Mouse (Mus musculus): Measurements from ENCODE around the gene Arhgef2. TPM values are rescaled to one million over a fixed set of nuclear protein-coding genes. Genes with fewer than 3 reads are reported as not detected.

Gene Arhgef2
- polyA plus RNA-seq, 1 experiment: 361 TPM

DNA sequence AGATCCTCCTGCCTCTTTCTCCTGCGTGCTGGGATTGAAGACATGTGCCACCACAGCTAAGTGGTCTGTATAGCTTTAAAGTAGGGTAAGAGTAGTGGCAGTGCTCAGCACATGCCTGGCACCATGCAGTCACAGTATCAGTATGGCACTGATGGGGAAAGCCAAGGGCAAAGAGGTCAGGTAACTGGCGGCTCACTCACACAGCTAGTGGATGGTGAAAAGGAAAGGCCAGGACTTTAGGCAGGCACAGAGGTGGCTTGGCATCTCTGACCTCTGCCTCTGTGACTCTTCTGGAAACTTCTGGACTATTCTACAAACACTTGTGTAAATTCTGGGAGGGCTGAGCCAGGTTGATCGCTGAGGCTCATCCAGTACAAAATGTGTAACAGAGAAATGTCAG lies 39.6 kb upstream of the Arhgef2 start:
- no peaks in the 10 kb centered on the region for H3K79me2 ChIP-seq (ENCODE audit: control insufficient read depth, insufficient read depth)
- no peak overlapping the region for H3K4me2 ChIP-seq (ENCODE audit: low read depth)
- H3K27me3 ChIP-seq (ENCODE audit: control insufficient read depth, insufficient read depth, insufficient read length): no peaks in the 10 kb centered on the region
- no peak overlapping the region for H3ac ChIP-seq (ENCODE audit: control insufficient read depth, insufficient read length)
- peaks cover 36% of the 10 kb centered on the region for H3K36me3 ChIP-seq (ENCODE audit: control insufficient read depth, insufficient read depth)
- TF ChIP-seq REST (IDR thresholded peaks at IDR 0.05; ENCODE audit: insufficient read depth, insufficient read length) (no peak), E2F4 (IDR thresholded peaks at IDR 0.05; ENCODE audit: insufficient read depth) (no peak), POLR2AphosphoS2 (IDR thresholded peaks at IDR 0.05; ENCODE audit: insufficient read length, low read depth) (no peak), POLR2A (IDR thresholded peaks at IDR 0.05; ENCODE audit: insufficient read length, low read depth) (no peak), SRF (IDR thresholded peaks at IDR 0.05; ENCODE audit: control insufficient read depth, insufficient read length, low read depth) (no peak), CEBPB (IDR thresholded peaks at IDR 0.05; ENCODE audit: insufficient read depth, poor library complexity, severe bottlenecking) (no peak), USF1 (IDR thresholded peaks at IDR 0.05; ENCODE audit: low read depth) (no peak), MYOG (IDR thresholded peaks at IDR 0.05; ENCODE audit: control insufficient read depth in 1 of 3, insufficient read depth in 1 of 3, insufficient read length in 2 of 3, low read depth in 2 of 3) (no peak), TCF12 (IDR thresholded peaks at IDR 0.05; ENCODE audit: insufficient read depth, poor library complexity, severe bottlenecking) (no peak), MYOD1 (IDR thresholded peaks at IDR 0.05; ENCODE audit: control insufficient read depth in 1 of 3, insufficient read length in 2 of 3, low read depth in 2 of 3) (no peak), MAX (IDR thresholded peaks at IDR 0.05; ENCODE audit: low read depth) (no peak), TCF3 (IDR thresholded peaks at IDR 0.05; ENCODE audit: insufficient read length, low read depth) (no peak)
- no peak overlapping the region for H3K4me3 ChIP-seq

DNA sequence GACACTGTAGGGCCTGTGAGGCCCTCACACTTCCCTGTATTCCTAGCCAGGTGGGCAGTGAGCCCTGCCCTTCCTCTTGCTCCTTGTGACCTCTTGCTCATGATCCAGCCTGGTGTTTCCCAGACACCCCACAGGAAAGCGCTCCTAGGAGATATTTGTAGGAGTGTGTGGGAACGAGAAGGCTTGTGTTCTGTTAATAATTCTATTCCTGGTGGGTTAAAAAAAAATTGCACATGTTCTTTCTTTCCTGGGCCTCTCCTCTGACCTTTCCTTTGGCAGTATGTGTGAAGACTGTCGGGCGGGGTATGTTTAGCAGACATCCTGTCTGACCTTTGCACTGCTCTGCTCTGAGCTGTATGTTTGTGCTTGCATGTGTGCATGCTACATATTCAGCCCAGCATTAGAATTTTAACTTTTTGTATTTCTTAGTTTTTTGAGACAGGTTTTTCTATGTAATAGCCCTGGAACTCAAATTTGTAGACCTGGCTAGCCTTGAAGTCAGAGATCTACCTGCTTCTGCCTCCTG lies 39.2 kb upstream of the Arhgef2 start:
- TF ChIP-seq E2F4 (IDR thresholded peaks at IDR 0.05; ENCODE audit: insufficient read depth) (no peak), USF1 (IDR thresholded peaks at IDR 0.05; ENCODE audit: low read depth) (no peak), CEBPB (IDR thresholded peaks at IDR 0.05; ENCODE audit: insufficient read depth, poor library complexity, severe bottlenecking) (no peak), MAX (IDR thresholded peaks at IDR 0.05; ENCODE audit: low read depth) (no peak)
- Histone ChIP-seq H3ac (ENCODE audit: control insufficient read depth, insufficient read length) (no peak overlapping the region), H3K4me2 (ENCODE audit: low read depth) (no peak overlapping the region), H3K27me3 (ENCODE audit: control insufficient read depth, insufficient read depth, insufficient read length) (no peaks in the 10 kb centered on the region), H3K36me3 (ENCODE audit: control insufficient read depth, insufficient read depth) (peaks cover 36% of the 10 kb centered on the region), H3K4me3 (no peak overlapping the region), H3K79me2 (ENCODE audit: control insufficient read depth, insufficient read depth) (no peaks in the 10 kb centered on the region)

DNA sequence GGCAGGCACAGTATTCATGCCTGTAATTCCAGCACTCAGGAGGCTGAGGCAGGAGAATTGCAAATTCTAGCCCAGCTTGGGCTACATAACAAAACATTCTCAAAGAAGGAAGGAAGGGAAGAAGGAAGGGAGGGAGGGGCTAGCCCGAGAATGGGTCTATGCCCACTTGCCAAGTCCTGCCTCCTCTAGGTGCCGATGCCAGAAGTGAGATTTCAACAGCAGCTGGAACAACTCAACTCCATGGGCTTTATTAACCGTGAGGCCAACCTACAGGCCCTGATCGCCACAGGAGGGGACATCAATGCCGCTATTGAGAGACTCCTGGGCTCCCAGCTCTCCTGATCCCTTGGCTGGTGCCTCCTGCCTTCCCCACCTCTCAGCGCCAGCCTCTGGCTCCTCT lies 37.9 kb upstream of the Arhgef2 start:
- no peaks in the 10 kb centered on the region for H3K27me3 ChIP-seq (ENCODE audit: control insufficient read depth, insufficient read depth, insufficient read length)
- H3K36me3 ChIP-seq (ENCODE audit: control insufficient read depth, insufficient read depth): peaks cover 36% of the 10 kb centered on the region
- H3ac ChIP-seq (ENCODE audit: control insufficient read depth, insufficient read length): no peak overlapping the region
- no peak overlapping the region for H3K4me3 ChIP-seq
- TF ChIP-seq REST (IDR thresholded peaks at IDR 0.05; ENCODE audit: insufficient read depth, insufficient read length) (no peak), POLR2A (IDR thresholded peaks at IDR 0.05; ENCODE audit: insufficient read length, low read depth) (no peak), MYOD1 (IDR thresholded peaks at IDR 0.05; ENCODE audit: control insufficient read depth in 1 of 3, insufficient read length in 2 of 3, low read depth in 2 of 3) (no peak), CEBPB (IDR thresholded peaks at IDR 0.05; ENCODE audit: insufficient read depth, poor library complexity, severe bottlenecking) (no peak), MAX (IDR thresholded peaks at IDR 0.05; ENCODE audit: low read depth) (no peak), USF1 (IDR thresholded peaks at IDR 0.05; ENCODE audit: low read depth) (no peak), SRF (IDR thresholded peaks at IDR 0.05; ENCODE audit: control insufficient read depth, insufficient read length, low read depth) (no peak), TCF3 (IDR thresholded peaks at IDR 0.05; ENCODE audit: insufficient read length, low read depth) (no peak), POLR2AphosphoS2 (IDR thresholded peaks at IDR 0.05; ENCODE audit: insufficient read length, low read depth) (no peak)
- no peak overlapping the region for H3K4me2 ChIP-seq (ENCODE audit: low read depth)
- H3K79me2 ChIP-seq (ENCODE audit: control insufficient read depth, insufficient read depth): no peaks in the 10 kb centered on the region

DNA sequence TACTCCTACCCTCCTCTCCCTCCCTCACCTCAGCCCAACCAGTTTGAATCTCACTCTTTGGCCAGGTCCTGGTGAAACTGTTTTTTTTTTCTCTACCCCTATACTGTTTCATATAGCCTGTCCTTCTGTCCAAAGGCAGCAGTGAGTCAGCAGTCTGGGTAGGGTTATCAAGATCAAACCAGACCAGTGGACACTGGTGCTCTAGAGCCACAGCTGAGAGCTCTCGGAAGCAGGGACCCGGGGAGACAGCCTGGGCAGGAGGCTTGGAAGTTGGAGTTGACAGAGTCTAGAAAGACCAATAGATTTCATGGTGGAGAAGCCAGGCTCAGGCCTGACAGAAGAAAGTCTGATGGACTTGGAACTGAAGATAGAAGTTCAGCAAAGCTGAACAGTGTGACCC lies 37.2 kb upstream of the Arhgef2 start:
- H3K79me2 ChIP-seq (ENCODE audit: control insufficient read depth, insufficient read depth): no peaks in the 10 kb centered on the region
- TF ChIP-seq POLR2A (IDR thresholded peaks at IDR 0.05; ENCODE audit: insufficient read length, low read depth) (no peak), TCF12 (IDR thresholded peaks at IDR 0.05; ENCODE audit: insufficient read depth, poor library complexity, severe bottlenecking) (no peak), MYOG (IDR thresholded peaks at IDR 0.05; ENCODE audit: control insufficient read depth in 1 of 3, insufficient read depth in 1 of 3, insufficient read length in 2 of 3, low read depth in 2 of 3) (no peak), E2F4 (IDR thresholded peaks at IDR 0.05; ENCODE audit: insufficient read depth) (no peak), REST (IDR thresholded peaks at IDR 0.05; ENCODE audit: insufficient read depth, insufficient read length) (no peak), MYOD1 (IDR thresholded peaks at IDR 0.05; ENCODE audit: control insufficient read depth in 1 of 3, insufficient read length in 2 of 3, low read depth in 2 of 3) (no peak), MAX (IDR thresholded peaks at IDR 0.05; ENCODE audit: low read depth) (no peak), USF1 (IDR thresholded peaks at IDR 0.05; ENCODE audit: low read depth) (no peak)
- no peak overlapping the region for H3K4me3 ChIP-seq
- no peak overlapping the region for H3K4me2 ChIP-seq (ENCODE audit: low read depth)
- H3K36me3 ChIP-seq (ENCODE audit: control insufficient read depth, insufficient read depth): peaks cover 31% of the 10 kb centered on the region
- no peak overlapping the region for H3ac ChIP-seq (ENCODE audit: control insufficient read depth, insufficient read length)
- H3K27me3 ChIP-seq (ENCODE audit: control insufficient read depth, insufficient read depth, insufficient read length): no peaks in the 10 kb centered on the region

DNA sequence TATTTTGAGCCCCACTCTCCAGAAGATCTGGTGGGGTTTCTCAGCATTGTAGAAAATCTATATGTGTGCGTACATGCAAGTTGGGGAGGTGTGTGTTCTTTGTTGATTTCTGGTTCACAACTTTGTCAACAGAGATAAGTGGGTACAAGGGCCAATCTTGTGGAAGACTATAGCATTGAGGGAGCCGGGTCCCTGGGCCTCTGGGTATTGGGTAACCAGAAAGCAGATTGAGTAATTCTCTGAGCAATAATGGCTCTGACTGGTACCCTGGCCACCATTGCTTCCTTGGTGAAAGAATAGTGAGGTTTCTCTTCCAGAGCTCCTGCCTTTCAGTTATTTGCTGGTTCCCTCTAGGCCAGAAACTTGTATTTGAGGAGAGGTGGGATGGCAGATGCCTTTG lies 36.7 kb upstream of the Arhgef2 start:
- Histone ChIP-seq H3K27me3 (ENCODE audit: control insufficient read depth, insufficient read depth, insufficient read length) (no peaks in the 10 kb centered on the region), H3K36me3 (ENCODE audit: control insufficient read depth, insufficient read depth) (peaks cover 28% of the 10 kb centered on the region), H3K4me2 (ENCODE audit: low read depth) (no peak overlapping the region), H3K79me2 (ENCODE audit: control insufficient read depth, insufficient read depth) (no peaks in the 10 kb centered on the region), H3K4me3 (no peak overlapping the region), H3ac (ENCODE audit: control insufficient read depth, insufficient read length) (no peak overlapping the region)
- TF ChIP-seq MYOG (IDR thresholded peaks at IDR 0.05; ENCODE audit: control insufficient read depth in 1 of 3, insufficient read depth in 1 of 3, insufficient read length in 2 of 3, low read depth in 2 of 3): no peak
- TF ChIP-seq TCF3 (IDR thresholded peaks at IDR 0.05; ENCODE audit: insufficient read length, low read depth): no peak
- no peak for TF ChIP-seq REST (IDR thresholded peaks at IDR 0.05; ENCODE audit: insufficient read depth, insufficient read length)
- no peak for TF ChIP-seq TCF12 (IDR thresholded peaks at IDR 0.05; ENCODE audit: insufficient read depth, poor library complexity, severe bottlenecking)
- no peak for TF ChIP-seq USF1 (IDR thresholded peaks at IDR 0.05; ENCODE audit: low read depth)
- TF ChIP-seq MAX (IDR thresholded peaks at IDR 0.05; ENCODE audit: low read depth): no peak
- TF ChIP-seq POLR2AphosphoS2 (IDR thresholded peaks at IDR 0.05; ENCODE audit: insufficient read length, low read depth): no peak
- no peak for TF ChIP-seq SRF (IDR thresholded peaks at IDR 0.05; ENCODE audit: control insufficient read depth, insufficient read length, low read depth)
- no peak for TF ChIP-seq MYOD1 (IDR thresholded peaks at IDR 0.05; ENCODE audit: control insufficient read depth in 1 of 3, insufficient read length in 2 of 3, low read depth in 2 of 3)
- no peak for TF ChIP-seq POLR2A (IDR thresholded peaks at IDR 0.05; ENCODE audit: insufficient read length, low read depth)
- no peak for TF ChIP-seq E2F4 (IDR thresholded peaks at IDR 0.05; ENCODE audit: insufficient read depth)
- no peak for TF ChIP-seq CEBPB (IDR thresholded peaks at IDR 0.05; ENCODE audit: insufficient read depth, poor library complexity, severe bottlenecking)
